Mouse (Mus musculus) kidney, adult 11 months (tissue): ENCODE results near the gene Grik1.

Source experiments
- DNase-seq: peaks from one replicate; pipeline ENCODE4 v3.0.0; 2022

The Grik1 gene

DNA sequence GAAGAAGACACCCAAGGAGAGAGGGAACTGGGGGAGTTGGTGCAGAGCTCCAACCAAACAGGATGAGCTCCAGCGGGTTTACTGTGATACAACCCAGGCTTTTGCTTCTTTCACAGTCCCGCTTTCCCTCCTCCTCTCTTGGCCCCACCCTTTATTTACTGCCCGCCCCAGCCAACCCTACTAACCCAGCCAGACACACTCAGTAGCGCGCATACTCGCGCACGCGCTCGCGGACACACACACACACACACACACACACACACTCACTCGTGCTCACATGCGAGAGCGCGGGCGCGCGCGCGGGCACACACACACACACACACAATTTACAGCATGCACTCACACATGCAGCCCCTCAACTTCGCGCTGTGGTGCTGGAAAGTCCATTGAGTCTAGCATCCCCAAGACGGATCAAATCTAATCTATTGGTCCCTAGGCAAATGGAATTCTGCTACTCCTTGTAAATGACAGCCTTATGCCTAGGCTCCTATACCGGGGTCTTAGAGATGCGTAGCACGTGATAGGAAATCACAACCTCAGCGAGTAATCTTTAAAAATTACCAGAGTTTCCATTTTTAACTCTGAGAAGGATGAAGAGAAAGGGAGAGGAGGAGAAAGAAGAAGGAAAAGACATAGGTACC, at the start of gene Grik1:
Grik1 (minus strand) TSS at position 134 of the 641 bp plus-strand sequence.
- no peak for DNase-seq

GRCm38 (mm10) chr16:88294209-88294608, 4.1 kb upstream of the Grik1 start:
- no peak for DNase-seq

DNA sequence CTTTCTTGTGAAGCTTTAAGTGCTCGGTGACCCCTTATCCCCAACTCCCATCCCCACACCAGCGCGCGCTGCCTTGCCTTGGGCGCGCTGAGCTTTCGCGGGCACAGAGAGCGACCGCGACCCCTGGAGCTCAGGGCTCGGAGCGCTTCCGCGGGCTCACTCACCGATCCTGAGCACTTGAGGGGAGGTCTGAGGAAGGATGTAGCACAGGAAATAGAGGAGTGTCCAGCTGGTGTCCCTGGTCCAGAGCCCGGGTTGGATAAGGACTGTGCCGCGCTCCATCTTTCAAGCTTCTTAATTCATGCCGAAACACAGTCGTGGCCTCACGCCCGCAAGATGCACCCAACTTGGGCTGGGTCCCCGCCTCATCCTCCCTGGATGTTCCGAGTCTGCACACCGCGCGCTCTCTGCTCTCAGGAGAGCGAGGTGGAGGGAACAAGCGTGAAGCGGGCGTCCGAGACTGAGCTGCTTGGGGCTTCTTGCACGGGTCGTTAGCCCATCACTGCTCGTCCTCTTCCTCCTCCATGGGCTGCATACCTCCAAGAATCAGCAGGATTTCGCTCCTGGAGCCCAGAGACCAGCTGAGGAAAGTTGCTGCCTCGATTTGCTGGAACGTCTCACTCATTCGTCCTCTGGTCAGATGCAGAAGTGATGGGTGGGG, 514 bp downstream of the Grik1 start:
- no peak for DNase-seq

- no peak for DNase-seq
These were observed 31.7 kb downstream of the Grik1 start for GRCm38 (mm10) chr16:88258407-88258806.

DNA sequence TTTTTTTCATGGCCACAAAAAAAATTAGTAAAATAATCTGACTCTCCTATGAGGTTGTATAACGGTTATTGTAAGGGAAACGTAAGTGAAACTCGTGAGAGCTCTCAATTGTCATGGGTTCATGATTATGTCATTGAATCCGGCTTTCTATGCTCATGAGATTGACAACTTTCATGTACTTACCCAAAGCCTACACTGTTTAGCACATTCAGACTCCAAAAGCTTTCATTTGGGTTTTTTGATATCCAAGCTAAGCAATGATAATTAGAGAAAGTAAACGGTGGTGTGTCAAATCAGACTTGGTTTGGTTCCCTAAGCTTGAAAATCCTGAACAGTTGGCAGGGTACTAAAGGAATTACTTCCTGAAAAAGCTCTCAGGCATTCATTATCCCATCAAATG, 33.0 kb downstream of the Grik1 start:
- no peak for DNase-seq

GRCm38 (mm10) chr16:88256101-88256500, 34.0 kb downstream of the Grik1 start:
- DNase-seq = no peak

DNA sequence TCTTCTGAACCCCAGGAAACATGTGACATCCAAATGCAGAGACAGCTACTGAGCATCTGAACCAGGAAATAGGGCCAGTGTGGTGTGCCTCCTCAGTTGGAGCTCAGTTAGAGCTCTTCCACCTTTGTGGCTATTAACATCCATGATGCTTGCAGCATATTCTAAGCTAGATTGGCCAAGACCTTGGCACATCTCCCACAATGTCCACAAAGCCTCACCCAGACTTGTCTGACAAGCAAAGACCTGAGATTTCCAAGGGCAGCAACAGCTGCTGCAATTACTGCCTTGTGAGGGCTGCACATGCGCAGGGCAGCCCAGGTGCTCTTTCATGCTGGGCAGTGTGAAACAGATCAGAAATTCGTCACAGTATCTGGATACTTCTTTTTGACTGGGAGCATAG, 37.4 kb downstream of the Grik1 start:
- DNase-seq = no peak

DNA sequence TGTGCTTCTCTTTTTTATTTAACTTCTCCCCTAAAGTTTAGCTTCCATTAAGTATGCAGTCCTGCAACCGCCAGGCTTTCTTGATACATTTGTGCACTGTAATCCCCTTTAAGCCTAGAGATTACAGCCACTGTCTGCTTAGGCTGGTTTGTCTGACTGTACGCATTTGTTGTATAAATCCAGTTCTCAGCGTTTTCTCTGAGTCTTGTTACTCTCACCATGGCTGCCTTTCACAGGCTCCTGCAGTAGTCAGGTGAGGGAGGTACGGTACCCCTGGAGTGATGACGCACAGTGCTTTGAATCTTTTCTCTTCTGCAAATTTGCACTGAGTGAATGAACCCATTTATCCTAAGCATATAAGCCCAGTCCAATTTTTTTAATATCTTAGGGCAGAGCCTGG, 39.0 kb downstream of the Grik1 start:
- no peak for DNase-seq

DNA sequence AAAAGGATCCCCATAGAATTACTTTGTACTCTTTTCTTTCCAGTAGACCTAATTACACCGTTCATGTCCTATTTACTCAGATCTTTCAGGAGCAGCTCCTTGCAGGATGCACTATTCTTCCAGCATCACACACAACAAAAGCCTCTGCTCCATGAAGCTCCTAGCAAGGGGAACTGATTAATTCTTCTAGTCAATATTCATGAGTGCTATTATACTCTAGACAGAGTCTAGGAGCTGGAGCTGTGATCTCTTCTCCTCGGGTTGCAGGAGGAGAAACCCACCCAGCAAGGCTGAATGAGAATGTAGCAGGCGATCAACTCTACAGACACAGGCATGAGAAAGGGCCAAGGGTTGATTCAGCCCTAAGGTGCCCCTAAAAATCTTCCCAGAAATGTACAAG, 40.2 kb downstream of the Grik1 start:
- DNase-seq = no peak

- DNase-seq = no peak
These were observed 42.5 kb downstream of the Grik1 start for GRCm38 (mm10) chr16:88247586-88247985.

DNA sequence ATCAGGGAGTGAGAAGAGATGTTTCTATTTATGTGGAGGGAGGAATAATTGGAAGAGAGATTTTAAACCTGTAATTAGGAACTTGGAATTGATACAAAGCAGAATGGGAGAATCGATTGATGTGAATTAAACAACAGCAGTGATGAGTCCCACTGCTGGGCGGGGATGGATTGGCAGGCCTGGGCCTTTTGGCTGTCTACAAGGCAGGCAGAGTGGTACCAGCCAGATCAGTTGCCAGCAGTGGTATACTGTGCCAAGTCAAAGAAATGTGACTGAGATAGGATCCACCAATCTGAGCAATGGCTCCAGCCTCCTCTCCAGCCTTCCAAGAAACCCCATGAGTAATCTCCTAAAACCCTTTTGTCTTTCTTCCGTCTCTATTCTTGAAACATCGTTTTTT, 45.4 kb downstream of the Grik1 start:
- DNase-seq = no peak

- DNase-seq = no peak
These were observed 64.4 kb downstream of the Grik1 start for GRCm38 (mm10) chr16:88225616-88226015.

GRCm38 (mm10) chr16:88221932-88222331, 68.1 kb downstream of the Grik1 start:
- no peak for DNase-seq

- DNase-seq = no peak
These were observed 77.5 kb downstream of the Grik1 start for GRCm38 (mm10) chr16:88212531-88212930.

DNA sequence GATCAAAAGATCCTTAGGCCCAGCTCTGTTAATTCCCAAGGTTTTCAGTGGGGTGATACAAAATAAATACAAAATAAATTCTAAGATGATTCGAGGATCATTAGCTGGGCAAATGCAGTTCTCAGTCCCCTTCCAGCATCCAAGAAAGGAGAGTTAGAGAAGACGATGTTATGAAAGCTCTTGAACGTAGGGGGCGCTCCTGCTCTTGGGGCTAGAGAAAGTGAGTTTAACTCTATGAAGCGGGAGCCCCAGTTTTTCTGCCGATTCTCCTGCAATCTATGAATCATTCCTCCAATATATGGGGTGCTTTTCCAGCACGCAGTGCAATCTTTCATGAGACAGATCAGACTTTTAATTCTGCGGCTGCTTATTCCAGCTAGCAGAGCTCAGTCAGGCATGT, 78.2 kb downstream of the Grik1 start:
- DNase-seq = no peak

- DNase-seq = peak; percentile 40
These were observed 85.7 kb downstream of the Grik1 start for GRCm38 (mm10) chr16:88204400-88204799.

- DNase-seq = no peak
These were observed 86.1 kb downstream of the Grik1 start for GRCm38 (mm10) chr16:88203985-88204384.

DNA sequence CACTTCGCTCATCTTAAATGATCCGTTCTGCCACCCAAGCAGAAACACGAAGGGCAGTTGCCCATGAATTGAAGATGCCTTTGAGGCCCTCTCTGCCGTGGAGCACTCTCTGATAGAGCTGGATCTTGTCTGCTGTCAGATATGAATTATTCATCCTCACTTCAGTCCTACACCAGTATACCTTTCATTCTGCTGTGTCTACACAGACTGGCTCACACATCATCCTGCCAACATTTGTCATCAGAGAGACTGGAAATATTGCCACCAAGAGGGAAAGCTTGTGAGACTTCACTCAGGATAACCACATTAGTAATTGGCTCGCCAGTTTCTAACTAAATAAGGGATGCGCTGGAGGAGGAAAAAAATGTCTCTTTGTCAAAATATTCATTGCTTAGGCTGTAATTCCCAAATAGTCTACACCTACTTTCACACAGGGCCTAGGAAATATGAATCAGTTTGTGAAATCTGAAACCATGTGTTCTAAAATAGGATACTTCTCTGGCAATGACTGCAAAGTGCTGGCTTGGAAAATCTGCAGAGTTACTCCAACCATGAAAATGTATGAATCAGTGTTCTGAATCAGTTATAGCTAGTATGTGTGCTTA, 102.5 kb downstream of the Grik1 start:
- no peak for DNase-seq

- DNase-seq = no peak
These were observed 111.3 kb downstream of the Grik1 start for GRCm38 (mm10) chr16:88178813-88179212.

- no peak for DNase-seq
These were observed 112.7 kb downstream of the Grik1 start for GRCm38 (mm10) chr16:88177364-88177763.

DNA sequence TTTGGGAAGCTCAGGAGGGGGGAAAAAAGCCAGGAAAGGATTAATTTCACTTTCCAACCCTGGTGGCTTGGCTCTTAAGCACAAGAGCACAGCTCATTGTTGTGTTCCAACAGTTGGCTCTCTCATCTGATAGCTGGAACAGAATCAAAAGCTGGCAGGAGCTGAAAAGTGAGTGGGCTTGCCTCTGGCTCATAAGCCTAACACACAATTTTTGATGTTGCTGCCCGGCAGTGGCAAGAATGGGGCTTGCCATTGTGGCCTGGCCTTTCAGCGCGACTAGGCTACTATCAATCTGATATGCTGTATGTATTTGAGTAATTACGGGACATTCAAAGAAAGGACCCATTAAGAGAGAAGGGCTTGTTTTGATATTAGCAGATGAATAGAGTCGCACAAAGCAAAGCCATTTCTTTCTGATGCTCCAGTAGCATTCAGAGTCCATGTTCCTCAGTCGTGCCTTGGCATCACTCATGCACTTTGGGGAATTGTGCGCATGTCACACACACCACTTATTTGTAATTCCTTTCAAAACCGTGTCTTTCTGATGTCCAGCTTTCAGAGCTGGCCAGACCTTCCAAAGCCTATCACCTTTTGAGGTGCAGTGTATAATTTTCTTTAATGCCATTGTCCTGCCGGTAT, 115.9 kb downstream of the Grik1 start:
- DNase-seq = no peak

GRCm38 (mm10) chr16:88166547-88166946, 123.5 kb downstream of the Grik1 start:
- no peak for DNase-seq

DNA sequence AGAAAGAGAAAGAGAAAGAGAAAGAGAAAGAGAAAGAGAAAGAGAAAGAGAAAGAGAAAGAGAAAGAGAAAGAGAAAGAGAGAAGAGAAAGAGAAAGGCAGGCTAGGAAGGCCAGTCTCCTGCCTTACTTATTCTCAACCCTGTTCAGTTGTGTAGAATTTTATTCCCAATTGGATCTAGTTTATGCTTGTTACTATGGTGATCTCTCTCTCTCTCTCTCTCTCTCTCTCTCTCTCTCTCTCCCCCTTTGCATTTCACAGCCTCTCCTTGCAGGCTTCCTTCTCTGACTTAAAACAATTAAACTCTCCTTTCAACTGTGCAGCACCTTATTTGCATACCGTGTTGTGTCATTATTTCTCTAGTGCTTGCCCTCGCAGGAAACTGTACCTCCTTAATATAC, 147.5 kb downstream of the Grik1 start:
- DNase-seq = no peak

GRCm38 (mm10) chr16:88142136-88142535, 147.9 kb downstream of the Grik1 start:
- no peak for DNase-seq
